Mouse (Mus musculus) embryo, embryonic 10.5 days (tissue): Measurements from ENCODE around the gene Ccdc187.

Source experiments
- DNase-seq: peaks from one replicate; pipeline ENCODE4 v3.0.0-alpha.2; 2015; ENCODE audit warnings: low spot score

Ccdc187 gene

DNA sequence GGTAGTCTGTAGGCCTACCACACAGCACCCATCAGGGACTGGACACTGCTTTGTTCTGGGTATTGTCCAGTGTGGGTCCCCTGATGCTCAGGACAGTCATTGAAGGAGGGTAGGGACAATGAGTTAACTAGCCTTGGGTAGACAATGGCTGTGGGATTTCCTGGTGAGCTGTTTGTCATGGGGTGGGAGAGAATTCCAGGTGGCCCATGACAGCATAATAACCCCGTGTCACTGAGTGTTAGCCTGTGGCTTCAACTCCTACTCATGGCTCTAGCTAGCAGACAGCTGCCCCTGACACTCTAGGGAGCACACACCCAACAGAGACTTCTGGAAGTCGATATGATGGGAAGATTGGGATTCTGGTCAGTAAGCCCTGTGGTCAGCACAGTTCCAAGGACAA is at the start of gene Ccdc187:
Gene Ccdc187, minus strand, starts transcription at position 101 of the 400 bp plus-strand sequence.
- no peak for DNase-seq

DNA sequence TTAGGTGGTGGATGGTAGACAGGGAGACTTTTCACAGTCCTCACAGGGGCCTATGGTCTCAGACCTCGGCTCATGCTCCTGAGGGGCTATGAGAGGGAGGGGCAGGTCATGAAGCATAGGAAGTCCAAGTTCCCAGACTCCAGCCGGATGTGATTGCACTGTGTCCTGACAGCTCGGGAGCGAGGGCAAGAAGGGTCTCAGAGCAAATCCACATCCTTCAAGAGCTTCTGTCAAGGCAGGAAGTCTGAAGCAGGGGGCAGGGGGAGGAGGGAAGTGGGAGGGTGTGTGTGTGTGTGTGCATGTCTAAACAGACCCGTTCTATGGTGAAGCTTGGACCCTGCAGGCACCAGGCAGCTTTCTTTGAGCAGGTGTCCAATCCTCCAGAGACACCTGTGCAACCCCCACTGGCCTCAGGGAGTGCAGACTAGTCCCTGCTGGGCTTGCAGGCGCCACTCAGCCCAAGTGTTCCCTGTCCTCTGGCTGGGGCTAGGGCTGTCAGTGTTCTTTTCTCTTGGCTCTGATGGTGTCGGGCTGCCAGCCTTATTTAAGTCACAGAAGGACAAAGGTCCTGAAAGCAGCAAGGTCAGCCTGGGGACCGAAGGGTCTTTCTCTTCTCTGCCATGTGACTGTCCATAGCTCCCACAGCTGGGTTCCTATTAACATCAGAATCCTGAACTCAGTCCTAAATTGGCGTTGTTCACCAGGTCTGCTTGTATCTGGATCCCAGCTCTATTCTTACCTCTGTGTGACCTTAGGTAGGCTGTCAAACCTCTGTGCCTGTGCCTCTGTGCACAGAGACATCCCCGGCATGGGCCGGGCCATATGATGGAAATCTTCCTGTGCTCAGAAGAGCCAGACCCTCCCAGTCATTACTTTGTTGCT is 48.5 kb upstream of the Ccdc187 start:
- peak; percentile 15 for DNase-seq

DNA sequence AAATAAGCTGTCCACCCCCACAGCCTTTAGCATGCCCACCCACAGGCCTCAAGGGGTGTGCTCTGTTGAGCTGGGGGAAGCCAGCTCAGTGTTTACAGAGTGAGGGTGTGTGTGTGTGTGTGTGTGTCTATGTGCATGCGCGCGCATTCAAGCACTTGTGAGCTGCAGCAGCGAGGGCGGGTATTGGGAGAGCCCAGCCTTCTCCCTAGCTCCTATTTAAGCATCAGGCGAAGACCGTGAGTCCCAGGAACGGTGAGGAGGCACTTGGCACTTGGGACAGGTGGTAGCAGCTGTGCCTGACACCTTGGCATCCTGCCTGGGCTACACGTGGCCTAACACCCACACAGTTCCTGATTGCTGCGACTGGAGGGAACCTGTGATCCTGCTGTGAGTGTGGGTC is 47.7 kb upstream of the Ccdc187 start:
- no peak for DNase-seq

DNA sequence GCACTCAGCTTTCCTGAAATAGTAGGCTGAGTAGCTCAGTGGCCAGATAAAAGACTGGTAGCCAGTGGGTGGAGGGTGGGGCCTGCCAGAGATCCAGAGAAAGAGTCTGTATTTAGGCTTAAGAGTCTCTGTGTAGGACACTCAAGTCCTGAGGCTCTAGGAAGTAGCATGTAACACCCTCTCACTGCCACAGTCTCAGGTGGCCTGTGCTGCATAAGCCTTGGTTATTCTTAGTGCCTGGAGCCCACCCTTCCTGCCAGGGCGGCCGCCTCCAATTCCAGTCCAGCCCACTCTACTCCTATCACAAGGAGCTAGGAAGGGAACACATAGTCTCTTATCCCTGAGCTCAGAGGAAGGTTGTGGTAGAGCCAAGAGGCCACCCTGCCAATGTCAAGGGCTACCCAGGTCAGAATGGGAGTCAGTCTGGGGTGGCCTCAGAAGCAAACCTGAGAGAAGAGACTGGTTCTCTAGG is 47.2 kb upstream of the Ccdc187 start:
- DNase-seq: no peak

DNA sequence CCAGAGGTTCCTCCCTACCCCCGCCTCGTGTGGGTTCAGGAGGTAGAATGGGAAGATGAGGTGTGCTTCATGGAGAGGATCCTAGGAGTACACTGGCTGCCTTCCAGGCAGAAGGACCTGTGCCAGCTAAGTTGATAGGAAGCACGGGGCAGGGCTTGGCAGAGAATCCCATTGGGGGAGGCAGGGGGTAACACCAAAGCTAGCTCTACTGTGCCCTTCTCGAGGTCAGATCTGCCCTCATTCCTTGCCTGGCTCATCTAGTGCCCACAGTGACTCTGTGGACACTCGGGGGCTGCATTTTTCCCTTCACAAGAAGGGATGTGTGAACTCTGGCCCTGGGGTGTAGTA is 44.8 kb upstream of the Ccdc187 start:
- no peak for DNase-seq

DNA sequence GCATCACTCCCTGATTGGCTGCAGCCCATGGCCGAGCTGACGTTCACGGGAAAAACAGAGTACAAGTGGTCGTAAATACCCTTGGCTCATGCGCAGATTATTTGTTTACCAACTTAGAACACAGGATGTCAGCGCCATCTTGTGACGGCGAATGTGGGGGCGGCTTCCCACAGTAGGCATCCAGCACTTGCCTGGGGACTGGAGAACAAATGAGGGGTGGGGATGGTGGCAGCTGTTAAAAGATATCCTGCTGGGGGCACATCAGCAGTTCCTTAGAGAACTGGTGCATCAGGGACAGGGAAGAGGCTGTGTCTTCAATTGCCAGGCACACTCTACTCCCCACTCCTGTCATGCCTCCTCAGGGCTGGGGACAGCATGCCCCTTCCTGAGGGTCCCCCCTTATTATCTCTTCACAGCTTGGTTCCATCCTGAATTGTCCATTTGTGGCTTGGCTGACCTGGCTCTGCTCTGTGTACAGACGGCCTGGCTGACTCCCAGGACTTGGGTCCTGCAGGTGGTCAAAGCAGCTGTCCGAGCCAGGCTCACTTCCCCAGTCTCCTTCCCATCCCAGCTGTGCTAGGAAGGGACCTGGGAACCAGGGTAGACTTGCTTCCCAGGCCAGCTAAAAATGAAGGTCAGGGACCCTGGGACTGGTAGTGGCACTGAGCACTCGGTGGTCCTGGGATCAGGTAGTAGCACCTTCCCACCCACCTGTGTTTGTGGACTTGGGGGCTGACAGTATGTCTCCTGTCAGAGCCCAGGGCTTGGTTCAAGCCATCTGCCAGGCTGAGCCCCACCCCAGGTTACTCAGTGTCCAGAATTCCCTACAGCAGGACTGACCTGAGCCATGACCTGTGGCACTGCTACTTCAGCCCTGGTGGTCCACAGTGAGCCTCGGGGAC is 44.2 kb upstream of the Ccdc187 start:
- DNase-seq: no peak

DNA sequence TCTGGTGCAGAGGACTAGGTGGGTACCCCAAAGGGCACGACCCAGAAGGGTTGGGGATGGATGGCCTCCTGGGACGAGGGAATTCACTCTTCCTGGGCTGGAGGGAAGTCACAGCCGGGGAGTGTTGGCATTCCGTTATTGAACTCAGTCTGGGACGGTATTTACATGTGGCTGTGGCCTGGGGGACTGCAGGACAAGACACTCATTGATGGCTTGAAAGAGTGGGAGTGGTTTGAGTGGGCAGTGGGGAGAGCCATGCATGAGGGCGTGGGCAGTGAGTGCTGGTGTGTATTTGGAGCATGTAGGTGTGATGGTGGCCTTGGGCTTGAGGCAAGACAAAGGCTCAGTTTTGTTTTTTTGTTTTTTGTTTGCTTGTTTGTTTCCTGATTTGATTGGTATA is 36.3 kb upstream of the Ccdc187 start:
- no peak for DNase-seq

DNA sequence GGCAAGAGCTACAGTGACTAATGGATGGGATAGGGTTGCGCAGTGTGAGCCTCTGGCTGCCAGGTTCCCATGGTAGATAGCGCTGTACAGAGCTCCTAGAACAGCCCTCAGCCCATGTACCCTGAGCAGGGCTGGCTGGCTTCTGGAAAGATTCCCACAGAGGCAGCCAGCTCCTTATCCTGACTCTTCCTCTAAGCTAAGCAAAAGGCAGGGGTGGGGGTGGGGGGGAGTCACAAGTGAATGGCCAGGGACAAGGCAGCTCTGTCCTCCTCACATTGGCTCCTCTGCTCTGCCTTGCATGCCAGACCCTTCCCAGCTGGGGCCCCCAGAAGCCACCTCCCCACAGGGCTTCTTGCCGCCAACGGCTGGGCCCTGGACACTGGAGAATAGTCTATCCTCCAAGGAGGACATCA is 35.7 kb upstream of the Ccdc187 start:
- DNase-seq: no peak

DNA sequence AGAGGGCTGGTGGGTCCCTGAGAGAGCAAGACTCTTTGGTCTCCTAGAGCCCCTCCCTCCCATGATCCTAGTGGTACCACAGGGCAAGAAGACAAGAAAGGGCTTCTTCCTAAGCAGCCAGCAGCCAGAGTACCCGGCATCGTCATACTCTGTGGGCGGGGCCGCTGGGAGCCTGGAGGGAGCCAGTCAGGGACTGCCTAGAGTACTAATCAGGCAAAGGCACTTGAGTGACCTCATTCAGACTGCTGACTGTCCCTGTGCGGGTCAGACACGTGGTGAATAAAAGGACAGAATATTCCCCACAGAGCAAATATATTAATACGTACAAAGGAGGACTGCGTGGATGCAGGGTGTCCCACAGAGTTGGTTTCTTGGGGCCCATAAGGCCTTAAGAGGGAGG is 35.0 kb upstream of the Ccdc187 start:
- DNase-seq: peak; percentile 29

DNA sequence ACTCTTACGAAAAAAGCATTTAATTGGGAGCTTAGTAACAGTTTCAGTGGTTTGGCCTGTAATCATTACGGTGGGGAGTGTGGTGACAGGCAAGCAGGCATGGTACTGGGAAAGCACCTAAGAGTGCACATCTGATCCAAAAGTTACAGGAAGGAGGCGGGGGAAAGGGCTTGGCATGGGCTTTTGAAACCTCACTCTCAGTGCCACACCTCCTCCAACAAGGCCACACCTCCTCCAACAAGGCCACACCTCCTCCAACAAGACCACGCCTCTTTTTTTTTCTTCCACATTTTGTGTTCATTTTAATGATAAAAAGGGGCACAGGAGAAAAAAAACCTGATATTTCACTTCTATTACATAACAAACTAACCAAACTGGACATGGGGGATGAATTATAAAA is 33.5 kb upstream of the Ccdc187 start:
- no peak for DNase-seq

DNA sequence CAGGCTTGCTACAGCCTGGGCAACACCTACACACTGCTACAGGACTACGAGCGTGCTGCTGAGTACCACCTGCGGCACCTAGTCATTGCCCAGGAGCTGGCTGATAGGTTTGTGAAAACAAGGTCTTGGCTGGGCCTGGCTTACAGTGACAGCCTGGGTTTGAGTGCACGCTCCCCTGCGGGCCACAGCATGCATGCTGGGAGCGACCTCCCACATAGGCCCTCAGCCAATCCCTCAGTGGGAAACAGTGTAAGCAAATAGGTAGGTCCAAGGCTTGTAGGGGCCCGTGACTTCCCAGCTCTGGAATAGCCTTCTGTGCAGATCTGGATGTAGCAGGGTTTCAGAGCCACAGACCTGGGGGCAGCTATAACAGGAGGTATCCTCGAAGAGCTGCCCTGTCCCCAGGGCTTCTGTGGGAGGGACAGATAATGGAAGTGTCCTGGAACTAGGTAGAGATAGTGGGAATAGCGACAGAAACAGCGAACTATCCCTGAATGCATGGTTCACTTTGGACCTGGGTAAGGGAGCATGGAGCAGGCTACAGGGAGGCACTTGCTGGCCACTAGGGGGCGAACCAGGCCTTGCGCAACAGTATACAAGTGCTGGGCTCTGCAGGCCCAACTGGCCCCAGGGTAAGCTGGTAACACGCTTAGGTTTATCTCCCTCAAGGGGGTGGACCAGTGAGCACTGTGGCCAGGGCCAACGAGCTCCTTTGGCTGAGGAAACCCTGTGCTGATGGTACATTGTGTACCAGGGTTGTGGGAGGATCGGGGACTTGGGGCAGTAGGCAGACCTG is 31.2 kb upstream of the Ccdc187 start:
- peak; percentile 73 for DNase-seq

DNA sequence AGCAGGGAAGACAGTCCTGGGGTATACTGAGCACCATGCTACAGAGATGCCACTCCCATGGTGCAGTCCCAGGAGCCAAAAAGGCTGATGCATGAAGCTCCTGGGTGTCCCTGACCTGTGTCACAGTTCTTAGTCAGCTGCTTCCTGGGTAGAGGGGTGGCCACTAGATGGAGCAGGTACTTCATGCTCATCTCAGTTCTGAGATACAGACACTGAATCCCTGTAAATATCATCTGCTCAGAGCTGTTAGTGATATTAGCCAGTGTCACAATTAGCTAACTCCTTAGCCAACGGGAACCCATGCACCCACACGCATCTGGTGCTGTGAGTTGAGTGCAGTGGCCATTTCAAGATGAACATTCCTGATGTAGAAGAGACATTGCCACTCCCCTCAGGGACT is 30.6 kb upstream of the Ccdc187 start:
- DNase-seq: peak; percentile 20

DNA sequence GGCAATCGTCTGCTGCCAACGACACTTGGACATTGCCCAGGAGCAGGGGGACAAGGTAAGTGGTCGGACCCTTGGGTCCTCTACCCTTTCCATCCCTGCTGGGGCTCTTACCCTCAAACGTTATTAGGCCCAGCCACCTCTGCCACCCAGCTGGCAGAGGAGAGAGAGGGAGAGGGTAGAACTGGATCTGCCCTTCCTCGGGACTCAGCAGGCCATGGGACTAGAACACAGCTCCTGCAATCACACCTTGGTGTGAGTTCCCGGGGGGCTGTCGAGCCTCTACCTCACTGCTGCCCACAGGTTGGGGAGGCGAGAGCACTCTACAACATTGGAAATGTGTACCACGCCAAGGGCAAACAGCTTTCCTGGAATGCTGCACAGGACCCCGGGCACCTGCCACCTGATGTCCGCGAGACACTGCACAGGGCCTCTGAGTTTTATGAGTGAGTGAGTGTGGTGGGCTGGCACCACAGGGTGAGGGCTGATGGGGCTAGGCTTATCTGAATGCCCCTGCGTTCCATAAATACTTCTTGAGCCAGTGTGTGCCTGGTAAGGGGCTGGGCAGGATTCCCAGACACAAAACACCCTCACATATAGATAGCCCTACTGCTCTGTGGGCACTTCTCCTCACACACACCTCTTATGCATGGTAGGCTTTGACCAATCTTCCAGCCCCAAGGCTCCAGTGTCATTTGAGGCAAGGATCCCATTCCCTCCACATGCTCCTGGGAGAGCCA is 29.4 kb upstream of the Ccdc187 start:
- no peak for DNase-seq

DNA sequence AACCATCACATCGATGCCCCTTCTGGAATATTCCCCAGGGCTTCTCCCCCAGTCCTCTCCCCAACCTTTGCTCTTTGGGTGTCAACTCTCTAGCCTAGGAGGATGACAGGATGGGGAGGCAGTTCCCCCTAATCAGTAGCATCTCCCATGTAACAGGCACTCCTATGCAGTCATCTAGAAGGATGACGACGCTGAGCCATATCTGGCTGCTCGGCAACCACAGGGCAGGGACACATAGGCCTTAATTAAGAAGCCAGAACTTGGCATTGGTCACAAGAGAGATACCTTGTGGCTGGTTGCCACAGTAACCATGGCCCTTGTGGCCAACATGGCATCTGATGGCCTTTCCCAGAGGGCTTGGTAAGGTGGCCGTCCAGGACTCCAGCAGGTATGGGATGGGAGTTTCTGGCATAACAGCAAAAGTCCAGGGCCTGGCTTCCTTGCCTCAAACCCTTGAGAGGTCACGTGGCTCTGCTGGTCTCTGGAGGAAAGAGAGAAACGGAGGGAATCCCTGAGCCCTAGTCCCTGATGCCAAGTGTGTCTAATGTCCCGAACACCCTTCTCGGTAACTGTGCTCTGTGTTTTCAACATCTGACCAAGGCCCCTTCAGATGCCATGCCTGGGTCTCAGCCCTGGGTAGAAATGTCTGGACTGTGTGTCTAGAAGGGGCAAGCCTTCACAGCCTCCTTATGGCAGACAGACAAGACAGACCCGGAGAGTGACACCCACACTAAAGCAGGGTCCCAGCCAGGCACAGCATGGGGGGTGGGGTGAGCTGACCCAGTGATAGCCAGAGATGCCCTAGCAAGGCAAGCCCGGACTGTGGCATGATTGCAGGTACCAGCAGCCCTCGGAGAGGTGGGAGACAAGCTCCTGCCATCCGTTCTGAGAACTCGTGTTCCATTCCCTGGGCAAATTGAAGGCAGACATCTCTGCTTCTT is 26.2 kb upstream of the Ccdc187 start:
- no peak for DNase-seq

DNA sequence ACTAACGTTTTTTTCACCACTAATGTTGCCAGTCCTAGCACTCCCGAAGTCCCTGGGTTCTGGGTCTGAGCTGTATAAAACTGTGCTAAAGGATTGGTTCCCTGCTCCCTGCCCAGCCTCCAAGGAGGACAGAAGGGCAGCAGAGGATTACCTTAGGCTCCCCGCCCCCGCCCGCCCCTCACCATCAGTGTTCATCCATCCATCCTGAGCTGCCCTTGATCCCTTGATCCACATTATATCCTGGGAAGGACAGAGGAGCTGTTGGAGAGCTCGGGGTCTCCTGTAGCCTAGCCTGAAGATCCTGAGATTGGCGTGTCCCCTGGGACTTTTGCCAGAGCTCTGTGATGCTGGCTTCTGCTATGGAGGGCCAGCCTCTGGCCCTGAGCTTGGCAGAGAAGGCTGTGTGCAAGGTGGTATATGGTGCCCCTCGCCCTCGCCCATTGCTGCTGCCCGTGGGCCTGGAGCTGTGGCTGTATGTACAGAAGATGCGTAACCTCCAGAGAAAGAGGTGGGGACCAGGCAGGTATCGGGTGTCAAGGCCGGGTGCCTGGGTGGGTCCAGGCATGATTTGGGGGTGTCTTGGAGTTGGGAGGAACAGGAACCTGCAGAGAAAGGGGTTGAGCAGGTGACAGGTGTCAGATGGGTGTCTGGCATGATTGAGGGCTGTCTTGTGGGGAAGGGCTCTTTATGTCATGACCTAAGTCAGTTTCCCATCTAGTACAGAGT is 25.3 kb upstream of the Ccdc187 start:
- DNase-seq: no peak

DNA sequence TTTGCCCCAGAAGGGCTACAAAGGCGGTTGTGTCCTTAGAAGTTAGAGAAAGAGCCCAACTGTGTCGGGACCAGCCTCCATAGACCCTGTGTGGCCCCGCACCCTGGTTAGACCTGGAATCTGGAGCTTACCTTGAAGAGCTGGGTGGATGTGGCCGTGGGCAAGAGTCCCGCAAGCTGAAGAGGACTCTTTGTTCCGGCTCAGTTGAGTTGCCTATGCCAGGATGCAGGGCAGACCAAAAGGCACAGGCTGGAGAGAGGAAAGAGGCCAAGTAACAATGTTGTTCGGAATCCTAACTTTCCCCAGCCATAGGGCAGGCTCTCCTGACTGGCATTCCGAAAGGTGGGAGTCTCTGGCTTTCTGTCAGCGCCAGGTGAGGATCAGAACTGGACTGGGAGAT is 24.8 kb upstream of the Ccdc187 start:
- DNase-seq: no peak

DNA sequence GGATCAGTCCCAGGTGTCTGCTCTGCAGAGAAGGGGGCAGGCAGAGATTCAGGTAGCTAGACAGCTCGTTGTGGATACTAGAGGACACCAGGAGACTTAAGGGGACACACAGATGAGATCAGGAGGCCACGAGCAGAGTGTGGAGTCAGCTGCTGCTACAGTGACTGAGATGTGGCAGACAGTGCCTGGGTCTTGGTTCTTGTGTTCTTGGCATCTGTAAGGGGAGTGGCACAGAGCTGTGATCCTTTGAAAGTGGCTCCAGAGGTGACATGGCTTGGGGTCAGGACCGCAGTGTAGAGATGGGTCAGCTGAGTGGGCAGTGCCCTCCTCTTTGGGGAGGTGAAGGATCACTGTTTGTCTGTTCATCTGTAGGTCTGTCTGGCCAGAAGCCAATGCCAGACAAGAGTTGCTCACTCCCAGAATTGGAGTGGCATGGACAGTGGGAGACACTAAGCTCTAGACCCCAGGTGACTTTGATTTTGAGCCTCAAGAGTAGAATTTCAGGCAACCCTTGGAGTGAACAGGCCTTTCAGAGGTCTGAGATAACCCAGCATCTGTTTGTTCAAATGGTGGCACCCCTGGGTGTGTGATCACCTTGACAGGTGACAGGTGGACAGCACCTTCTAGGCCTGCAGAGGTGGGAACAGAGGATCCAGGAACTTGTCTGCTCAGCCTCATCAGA is 23.8 kb upstream of the Ccdc187 start:
- no peak for DNase-seq

DNA sequence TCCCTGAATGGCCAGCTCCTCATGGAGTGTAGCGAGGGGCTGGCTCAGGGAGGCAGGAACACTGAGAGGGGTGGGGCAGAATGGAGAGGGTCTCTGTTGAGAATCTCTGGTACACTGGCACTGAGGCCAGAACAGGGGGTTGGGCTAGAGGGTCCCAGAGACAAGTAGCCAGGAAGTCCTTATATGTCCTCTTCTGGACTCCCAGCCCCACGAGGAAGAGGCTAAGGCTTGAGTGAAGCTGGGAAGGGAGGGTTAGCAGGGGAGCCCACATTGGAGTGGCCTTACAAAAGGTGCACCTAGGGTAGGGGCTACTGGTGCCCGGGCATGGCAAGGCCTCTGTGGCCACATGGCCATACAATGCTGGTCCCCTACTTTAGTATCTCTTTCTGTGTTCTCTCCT is 23.0 kb upstream of the Ccdc187 start:
- no peak for DNase-seq
